Mouse (Mus musculus) spleen, adult 12 weeks (tissue): ENCODE data around the gene Klc1.

Experiments used
- DNase-seq: peaks from one replicate; pipeline ENCODE4 v3.0.0; 2022; ENCODE audit warnings: low spot score

The Klc1 gene

DNA sequence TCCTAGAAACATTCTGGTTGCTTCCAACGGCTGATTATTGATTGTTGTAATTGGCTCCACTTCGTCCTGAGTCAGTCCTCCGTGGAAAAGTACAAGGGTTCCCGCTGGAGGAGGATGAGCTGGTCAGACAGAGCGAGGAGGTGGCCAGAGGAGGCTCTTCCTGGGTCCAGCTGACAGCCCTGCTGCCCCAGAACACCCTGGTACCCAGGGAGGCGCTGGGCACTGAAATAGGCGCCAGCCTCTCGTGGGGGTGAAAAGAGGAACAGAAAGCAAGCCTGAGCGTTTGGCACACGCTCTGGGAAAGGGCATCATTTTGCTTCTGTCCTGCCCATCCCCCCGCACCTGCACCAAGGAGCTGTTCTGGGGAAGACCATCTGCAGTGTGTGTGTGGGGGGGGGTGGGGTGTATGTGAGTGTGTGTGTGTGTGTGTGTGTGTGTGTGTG lies 14.6 kb upstream of the Klc1 start:
- peak; percentile 10 for DNase-seq

DNA sequence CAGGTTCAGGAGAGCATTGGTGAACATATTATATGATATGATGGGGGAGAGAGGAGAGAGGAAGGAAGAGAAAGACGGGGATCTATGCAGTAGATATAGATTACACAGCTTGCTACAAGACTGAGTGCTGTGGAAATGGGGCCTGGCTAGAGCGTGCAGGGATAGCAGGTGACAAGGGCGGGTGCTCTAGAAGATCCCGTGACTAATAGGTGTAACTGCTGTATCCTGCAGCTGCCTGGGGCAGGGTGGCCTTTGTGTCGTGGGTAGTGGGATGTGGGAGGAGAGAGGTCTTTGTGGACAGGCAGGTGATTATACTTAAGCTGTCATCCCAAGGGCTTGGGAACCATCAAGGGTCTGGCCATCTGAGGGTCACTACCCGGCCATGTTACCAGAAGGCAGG lies 13.4 kb upstream of the Klc1 start:
- no peak for DNase-seq

GRCm38 (mm10) chr12:111746091-111746490 lies 12.6 kb upstream of the Klc1 start:
- DNase-seq, result no peak

- no peak for DNase-seq
Measured at GRCm38 (mm10) chr12:111747421-111747820, 11.2 kb upstream of the Klc1 start.

GRCm38 (mm10) chr12:111750739-111751138 lies 7.9 kb upstream of the Klc1 start:
- no peak for DNase-seq

DNA sequence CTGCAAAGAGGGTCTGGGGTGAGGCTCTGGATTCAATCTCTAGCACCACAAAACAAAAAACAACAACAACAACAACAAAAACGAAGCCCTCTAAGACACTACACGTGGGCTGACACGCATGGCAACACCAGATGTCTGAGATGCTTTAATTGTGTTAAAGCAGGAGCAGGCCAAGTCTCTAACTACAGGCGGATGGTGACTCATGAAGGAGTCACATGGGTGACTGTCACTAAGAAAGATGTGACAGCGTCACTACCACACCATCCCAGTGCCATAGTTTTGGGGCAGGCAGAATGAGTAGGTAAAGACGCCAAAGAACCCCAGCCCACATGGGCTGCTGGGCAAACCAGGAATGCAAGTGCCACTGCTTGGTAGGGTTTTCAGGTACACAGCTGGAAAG lies 6.2 kb upstream of the Klc1 start:
- no peak for DNase-seq

- DNase-seq, result no peak
Measured at GRCm38 (mm10) chr12:111753347-111753746, 5.3 kb upstream of the Klc1 start.

DNA sequence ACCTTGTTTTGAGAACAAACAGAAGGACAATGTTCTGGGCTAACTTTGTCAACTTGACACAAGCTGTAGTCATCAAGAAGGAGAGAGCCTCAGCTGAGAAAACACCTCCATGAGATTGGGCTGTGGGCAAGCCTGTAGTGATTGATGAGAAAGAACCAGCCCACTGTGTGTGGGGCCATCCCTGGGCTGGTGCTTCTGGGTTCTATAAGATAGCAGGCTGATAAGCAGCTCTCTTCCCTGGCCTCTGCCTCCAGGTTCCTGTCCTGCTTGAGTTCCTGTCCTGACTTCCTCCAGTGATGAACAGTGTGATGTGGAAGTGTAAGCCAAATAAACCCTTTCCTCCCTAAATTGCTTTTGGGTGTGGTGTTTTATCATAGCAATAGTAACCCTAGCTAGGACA lies 3.9 kb upstream of the Klc1 start:
- no peak for DNase-seq

- no peak for DNase-seq
Measured at GRCm38 (mm10) chr12:111755231-111755630, 3.4 kb upstream of the Klc1 start.

DNA sequence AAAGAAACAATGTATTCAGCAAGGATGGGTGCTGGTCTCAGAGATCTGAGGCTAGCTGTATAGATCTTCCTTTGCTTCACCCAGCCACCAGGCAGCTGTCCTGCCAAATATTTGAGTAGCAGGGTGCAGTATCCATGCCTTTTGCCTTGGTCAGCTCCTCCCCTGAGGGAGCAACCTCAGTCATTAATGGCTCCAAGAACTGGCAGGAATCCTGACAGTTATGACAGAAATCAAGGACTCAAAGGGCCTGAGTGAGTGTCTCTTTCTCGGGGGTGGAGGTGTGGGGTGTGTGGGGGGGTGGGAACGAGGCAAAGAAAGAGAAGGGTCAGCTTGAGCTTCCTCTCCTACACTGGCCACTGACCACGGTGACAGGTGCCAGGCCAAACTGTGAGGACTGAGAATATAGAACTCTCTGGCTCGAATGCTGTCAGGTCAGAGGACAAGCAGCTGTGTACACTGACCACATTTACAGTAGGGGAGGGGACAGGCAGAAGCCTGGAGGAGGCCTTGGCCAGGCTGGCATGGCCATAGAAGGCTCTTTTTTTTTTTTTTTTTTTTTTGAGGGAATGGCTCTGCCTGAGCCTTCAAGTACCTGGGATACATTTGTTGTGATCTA lies 2.5 kb upstream of the Klc1 start:
- DNase-seq, result no peak

DNA sequence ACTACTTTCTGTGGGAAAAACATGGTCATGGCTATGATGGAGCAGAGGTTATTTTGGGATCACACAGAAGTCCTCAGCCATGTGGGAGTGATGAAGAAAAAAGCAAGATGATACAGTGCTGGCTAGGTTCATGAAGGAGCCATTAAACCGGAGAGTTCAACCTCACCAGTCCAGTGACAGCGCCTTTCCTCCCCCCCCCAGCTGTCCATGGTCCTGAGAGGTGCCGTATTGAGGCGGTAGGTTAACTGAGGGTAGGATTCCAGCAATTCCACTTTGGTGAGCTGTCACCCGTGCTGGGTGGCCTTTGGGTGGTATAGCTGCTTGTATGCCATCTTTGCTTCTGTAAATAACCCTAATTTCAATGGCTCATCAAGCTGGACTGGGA lies 2.0 kb upstream of the Klc1 start:
- no peak for DNase-seq

DNA sequence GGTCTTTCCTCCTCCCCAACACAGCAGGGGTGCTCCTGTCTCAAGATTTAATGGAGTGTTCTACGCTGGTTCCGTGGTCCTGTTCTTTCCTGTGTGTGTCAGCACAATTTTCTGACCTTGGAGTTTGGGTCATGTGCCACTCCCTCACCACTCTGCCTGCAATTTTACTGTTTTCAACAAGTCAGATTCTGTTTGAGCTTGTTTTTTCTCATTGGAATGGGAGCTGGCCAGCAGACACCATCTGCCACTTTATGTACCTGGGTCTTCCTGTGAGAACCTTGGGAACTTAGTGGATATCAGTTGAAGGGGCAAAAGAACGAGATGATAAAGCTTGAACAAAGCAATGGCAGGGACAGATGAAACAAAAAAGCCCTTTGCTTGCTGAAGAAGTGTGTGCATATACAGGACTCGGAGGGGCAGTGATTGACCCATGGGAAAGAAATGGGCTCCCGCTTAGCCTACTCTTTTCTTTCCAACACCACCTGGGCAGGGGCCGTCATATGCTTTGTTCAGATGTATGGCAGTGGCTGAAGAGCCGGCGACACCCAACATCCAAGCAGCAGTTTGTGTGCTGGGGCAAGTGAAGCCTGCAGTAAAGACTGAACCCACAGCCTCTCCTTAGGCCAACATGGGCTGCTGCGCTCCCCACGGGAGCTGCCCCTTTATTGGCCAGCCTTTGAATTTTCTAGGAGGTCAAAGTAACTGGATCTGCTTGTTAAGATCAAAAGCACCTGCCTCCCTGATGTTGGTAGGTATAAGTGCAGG lies 906 bp upstream of the Klc1 start:
- no peak for DNase-seq

GRCm38 (mm10) chr12:111759176-111760061 lies 770 bp downstream of the Klc1 start:
- no peak for DNase-seq

GRCm38 (mm10) chr12:111760306-111760908 lies 1.8 kb downstream of the Klc1 start:
- no peak for DNase-seq

DNA sequence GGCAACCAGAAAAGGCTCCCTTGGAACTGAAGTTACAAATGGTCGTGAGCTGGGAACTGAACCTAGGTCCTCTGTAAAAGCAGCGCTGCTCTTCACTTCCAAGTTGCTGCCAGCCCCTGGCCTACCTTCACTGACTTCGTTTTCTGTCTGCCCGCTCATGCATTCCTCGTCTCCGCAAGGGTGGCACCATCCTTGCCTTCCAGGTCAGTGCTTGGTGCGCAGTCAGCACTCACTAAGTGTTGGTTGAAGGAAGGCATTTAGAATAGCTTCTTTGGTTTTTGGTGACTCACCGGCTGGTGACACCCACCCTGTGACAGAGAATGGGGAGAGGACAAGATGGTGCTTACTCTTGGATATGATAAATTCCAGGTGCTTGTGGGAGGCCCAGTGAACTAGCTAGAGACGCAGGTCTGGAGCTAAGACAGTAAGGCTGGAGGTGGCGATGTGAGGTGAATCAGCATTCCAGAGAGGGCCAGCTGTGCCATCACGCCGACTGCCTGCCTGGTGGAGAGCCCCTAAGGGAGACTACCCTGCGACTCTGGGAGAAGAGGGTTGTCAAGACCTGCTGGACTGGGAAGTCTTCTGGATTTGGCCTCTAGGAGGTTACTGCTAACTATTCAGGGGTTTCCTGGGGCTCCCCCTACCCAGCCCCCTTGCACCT lies 4.1 kb downstream of the Klc1 start:
- no peak for DNase-seq

GRCm38 (mm10) chr12:111766313-111767236 lies 7.9 kb downstream of the Klc1 start:
- no peak for DNase-seq

DNA sequence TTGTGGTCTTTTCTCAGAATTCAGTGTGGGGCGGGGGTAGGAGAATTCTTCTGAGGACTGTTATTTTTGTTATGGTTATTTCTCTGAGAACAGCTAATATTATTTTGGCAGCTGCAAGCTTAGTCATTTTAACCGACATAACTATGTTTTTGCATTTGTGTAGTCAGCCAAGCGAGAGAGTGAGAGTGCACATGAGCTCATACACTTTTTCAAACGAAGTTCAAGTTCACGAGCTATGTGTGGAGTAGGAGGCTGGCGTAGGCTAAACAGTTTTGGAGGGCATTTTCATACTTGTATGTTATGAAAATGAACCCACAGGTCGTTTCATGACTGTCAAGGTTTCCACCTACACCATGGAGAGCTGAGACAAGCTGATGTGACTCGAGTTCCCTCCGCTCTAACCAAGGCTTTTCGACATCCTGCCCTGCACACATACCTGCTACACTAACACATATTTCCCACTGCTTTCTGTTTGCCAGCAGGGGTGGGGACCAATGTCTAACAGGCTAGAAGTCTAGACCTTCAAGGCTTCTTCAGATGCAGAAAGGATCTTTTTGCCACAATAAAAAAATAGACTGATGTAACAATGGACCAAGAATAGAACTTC lies 9.8 kb downstream of the Klc1 start:
- DNase-seq, result no peak

DNA sequence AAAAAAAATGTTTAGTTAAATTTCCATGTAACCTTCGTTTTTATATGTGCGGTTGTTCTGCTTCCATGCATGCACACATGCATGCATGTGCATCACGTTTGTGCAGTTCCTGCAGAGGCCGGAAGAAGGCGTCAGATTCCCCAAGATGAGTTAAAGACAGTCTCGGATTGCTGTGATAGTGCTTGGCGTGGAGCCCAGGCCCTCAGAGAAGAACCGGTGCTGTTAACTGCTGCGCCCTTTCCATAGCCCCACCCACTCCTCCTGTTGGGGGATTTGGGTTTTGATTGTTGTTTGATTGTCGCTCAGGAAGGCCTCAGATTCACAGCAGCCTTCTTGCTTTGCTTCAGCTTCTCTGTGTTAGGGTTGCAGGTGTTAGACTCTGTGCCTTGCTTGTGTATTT lies 10.7 kb downstream of the Klc1 start:
- no peak for DNase-seq

DNA sequence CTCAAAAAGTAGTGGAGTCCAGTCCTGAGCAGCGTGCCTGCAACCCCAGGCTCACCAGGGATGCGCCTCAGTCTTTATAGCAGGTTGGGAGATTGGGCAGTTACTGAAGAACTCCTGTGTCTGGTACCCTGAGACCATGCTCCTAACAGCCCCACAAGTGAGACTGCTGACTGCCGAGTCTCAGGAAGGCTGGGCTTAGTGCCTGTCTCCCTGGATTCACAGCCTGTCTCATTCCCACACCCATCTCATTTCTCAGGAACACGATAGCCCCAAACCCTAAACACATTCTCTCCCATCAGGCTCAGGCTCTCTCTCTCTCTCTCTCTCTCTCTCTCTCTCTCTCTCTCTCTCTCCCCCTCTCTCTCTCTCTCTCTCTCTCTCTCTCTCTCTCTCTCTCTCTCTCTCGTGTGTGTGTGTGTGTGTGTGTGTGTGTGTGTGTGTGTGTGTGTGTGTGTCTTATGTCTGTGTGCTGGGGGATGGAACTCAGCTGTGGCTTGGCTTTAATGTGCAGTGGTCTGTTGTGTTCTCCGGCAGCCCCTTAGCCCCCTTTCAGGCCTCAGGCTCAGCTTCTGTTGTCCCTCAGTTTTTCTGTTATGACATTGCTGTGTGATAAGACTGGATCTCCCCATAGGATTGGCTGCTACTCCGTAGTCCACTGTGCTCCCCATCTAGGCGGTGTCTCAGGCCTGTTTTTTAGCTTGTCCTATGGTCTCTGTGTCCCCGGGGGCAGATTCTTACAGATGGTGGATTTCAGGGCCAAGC lies 11.3 kb downstream of the Klc1 start:
- DNase-seq, result no peak

GRCm38 (mm10) chr12:111770651-111771050 lies 12.0 kb downstream of the Klc1 start:
- no peak for DNase-seq
